In genomic region chr9:103434116-103434515, GRCm38 (mm10) we compare ENCODE assay signal across 9 mouse cellular contexts. TPM values are rescaled to one million over a fixed set of nuclear protein-coding genes. Genes with fewer than 3 reads are reported as not detected.
A peak's percentile ranks its signal among the peaks of the same experiment; 100 is the strongest.
DNase-seq lines count a peak whose midpoint lies in the region; ATAC-seq and TF ChIP-seq lines count a peak whose summit lies in the region.
"Had no signal": no experiment of that assay in that cellular context is flagged by ENCODE, and none has a peak within 500 bp of the region (broad histone marks: within the 10 kb centered on the region; RNA-seq: fewer than 3 reads in every experiment).

No protein-coding gene starts in this region.

- H3K36me3 ChIP-seq in intestine, embryonic 14.5 days (ENCODE audit: control insufficient read depth, insufficient read depth, low read length) = no peaks in the 10 kb centered on the region
- H3K36me3 ChIP-seq in thymus, adult 2 months (ENCODE audit: control insufficient read depth, insufficient read depth, low read length) = no peaks in the 10 kb centered on the region
- H3K36me3 ChIP-seq: embryonic facial prominence, embryonic 13.5 days had no signal

- H3K9me3 ChIP-seq in intestine, embryonic 14.5 days (ENCODE audit: control insufficient read depth, low read length) = no peaks in the 10 kb centered on the region
- H3K9me3 ChIP-seq: embryonic facial prominence, embryonic 13.5 days had no signal

- no peak overlapping the region for H3K4me3 ChIP-seq in lung, adult 2 months (replicated peaks; ENCODE audit: extremely low read depth, low read depth, low read length)
- H3K4me3 ChIP-seq in intestine, embryonic 14.5 days (ENCODE audit: low read depth, low read length) = no peak overlapping the region
- H3K4me3 ChIP-seq in thymus, adult 2 months (ENCODE audit: control insufficient read depth, insufficient read depth, low read length) = no peak overlapping the region
- H3K4me3 ChIP-seq: embryonic facial prominence, embryonic 13.5 days had no signal

- H3K4me1 ChIP-seq in lung, adult 2 months (ENCODE audit: control insufficient read depth, insufficient read depth, low read length) = peaks cover 6% of the 10 kb centered on the region
- H3K4me1 ChIP-seq in intestine, embryonic 14.5 days (replicated peaks; ENCODE audit: control insufficient read depth, insufficient read depth, low read length) = peaks cover 6% of the 10 kb centered on the region; the same call in 1 of the 2 replicates
- H3K4me1 ChIP-seq in thymus, adult 2 months (replicated peaks; ENCODE audit: control insufficient read depth, insufficient read depth, low read length) = peaks cover 36% of the 10 kb centered on the region

- no peak overlapping the region for H3K27ac ChIP-seq in intestine, embryonic 14.5 days (ENCODE audit: low read depth)
- H3K27ac ChIP-seq in thymus, adult 2 months (ENCODE audit: control insufficient read depth, insufficient read depth, low read length) = peak overlapping the region; percentile 30; the same call in 1 of the 2 replicates
- H3K27ac ChIP-seq: embryonic facial prominence, embryonic 13.5 days had no signal

- no peak for DNase-seq in lung, adult 2 months
- DNase-seq in lung, postnatal 14 days = no peak
- peak; percentile 29 for DNase-seq in WW6 (ENCODE audit: low read depth, low spot score)
- no peak for DNase-seq in intestine, embryonic 14.5 days (ENCODE audit: low spot score)
- peak; percentile 72 for DNase-seq in thymus, adult 2 months
- DNase-seq in frontal cortex, postnatal 36 days (ENCODE audit: low spot score in 2 of 2) = no peak
- DNase-seq in layer of hippocampus, adult 9-11 months = no peak
- DNase-seq in gastrocnemius, postnatal 25 days = no peak

- peak; percentile 55 for TF ChIP-seq CTCF in lung, adult 2 months (IDR thresholded peaks at IDR 0.05; ENCODE audit: insufficient read depth, low read length)
- TF ChIP-seq CTCF in thymus, adult 2 months (IDR thresholded peaks at IDR 0.05; ENCODE audit: borderline replicate concordance, control insufficient read depth, extremely low read depth, insufficient read depth, low read length, poor library complexity) = peak; percentile 98

- ATAC-seq in intestine, embryonic 14.5 days (replicated peaks; ENCODE audit: low FRiP score, low TSS enrichment, low read depth) = 0 out of 2 replicates have a peak, but pooled peaks have one; percentile 12

- no peak overlapping the region for H3K9ac ChIP-seq in intestine, embryonic 14.5 days (ENCODE audit: low read length)
- H3K9ac ChIP-seq: embryonic facial prominence, embryonic 13.5 days had no signal

- H3K4me2 ChIP-seq in intestine, embryonic 14.5 days (ENCODE audit: low read length) = no peak overlapping the region
- H3K4me2 ChIP-seq: embryonic facial prominence, embryonic 13.5 days had no signal

- WGBS in lung, adult 2 months = 44% methylated on average over 4 of the region's 4 CpGs
- WGBS in intestine, embryonic 14.5 days = 51% methylated on average over 4 of the region's 4 CpGs
- 12% methylated on average over 4 of the region's 4 CpGs for WGBS in thymus, adult 2 months

- no peak for TF ChIP-seq POLR2A in lung, adult 2 months (IDR thresholded peaks at IDR 0.05; ENCODE audit: borderline replicate concordance, extremely low read depth, low read depth, low read length)
- TF ChIP-seq POLR2A in thymus, adult 2 months (IDR thresholded peaks at IDR 0.05; ENCODE audit: control insufficient read depth, extremely low read depth, insufficient read depth, low read length, poor library complexity) = no peak

- H3K27me3 ChIP-seq in intestine, embryonic 14.5 days (replicated peaks; ENCODE audit: control insufficient read depth, insufficient read depth, low read length) = no peaks in the 10 kb centered on the region
- no peaks in the 10 kb centered on the region for H3K27me3 ChIP-seq in thymus, adult 2 months (ENCODE audit: control insufficient read depth, insufficient read depth, low read length)
- H3K27me3 ChIP-seq: embryonic facial prominence, embryonic 13.5 days had no signal

RNA-seq across cellular contexts. Expression of gene Bfsp2, which starts 46.1 kb away (rescaled TPM):
- polyA plus RNA-seq in lung, adult 2 months (2012; rRNA removed) = 0.23 and 0.33 TPM in 2 replicates
- 0.24 and 0.30 TPM in 2 replicates for polyA plus RNA-seq in intestine, embryonic 14.5 days (2014; fragmentation: Nextera tagmentation; extraction: Ambion mirVana)
- polyA plus RNA-seq in thymus, adult 2 months (2012; rRNA removed) = 0.98 and 1.4 TPM in 2 replicates
- under 1 TPM; 0.48 to 0.49 TPM for total RNA-seq in gastrocnemius, postnatal 25 days (2021)

Comparison
In these comparisons a context has a peak if more than half of its experiments do, and no peak if none do; other contexts are left out.
1. DNase-seq: peak in WW6 (single experiment) and thymus, adult 2 months (single experiment); none in lung, adult 2 months (single experiment), lung, postnatal 14 days (single experiment), intestine, embryonic 14.5 days (single experiment), frontal cortex, postnatal 36 days (0 of 2), layer of hippocampus, adult 9-11 months (single experiment) and gastrocnemius, postnatal 25 days (single experiment).